Mouse (Mus musculus) hindbrain, embryonic 14.5 days (tissue): ENCODE measurements around the gene Gm10065. TPM values are rescaled to one million over a fixed set of nuclear protein-coding genes. Genes with fewer than 3 reads are reported as not detected.

Experiments
- ATAC-seq: fragments of 200-750 bp; cut with Nextera tagmentation; 2 replicates; pipeline ENCODE4 v1.8.0; 2017; ENCODE audit warnings: moderate number of reproducible peaks, mild to moderate bottlenecking, moderate TSS enrichment, moderate library complexity; ENCODE audit not compliant: low FRiP score
- DNase-seq: peaks from one replicate; pipeline ENCODE4 v3.0.0-alpha.2; 2015; ENCODE audit warnings: low spot score
- H3K27ac ChIP-seq: fragments of 300-500 bp; sonication (generic); 2 replicates; pipeline ENCODE4 v1.5.1; 2014; ENCODE audit warnings: mild to moderate bottlenecking, moderate library complexity
- H3K27me3 ChIP-seq: fragments of 300-500 bp; sonication (generic); 2 replicates; pipeline ENCODE4 v1.6.1; 2014; ENCODE audit warnings: mild to moderate bottlenecking, low read length, mixed read lengths; ENCODE audit not compliant: control insufficient read depth, insufficient read depth
- H3K36me3 ChIP-seq: fragments of 300-500 bp; sonication (generic); replicated peaks from 2 replicates; pipeline ENCODE4 v1.6.1; 2014; ENCODE audit not compliant: control insufficient read depth, insufficient read depth
- H3K4me1 ChIP-seq: fragments of 300-500 bp; sonication (generic); replicated peaks from 2 replicates; pipeline ENCODE4 v1.6.1; 2014; ENCODE audit warnings: antibody characterized with exemption, low read length, mixed read lengths; ENCODE audit not compliant: control insufficient read depth, insufficient read depth
- H3K4me2 ChIP-seq: fragments of 300-500 bp; sonication (generic); replicated peaks from 2 replicates; pipeline ENCODE4 v1.6.1; 2014; ENCODE audit warnings: mild to moderate bottlenecking, moderate library complexity
- H3K4me3 ChIP-seq: fragments of 300-500 bp; sonication (generic); replicated peaks from 2 replicates; pipeline ENCODE4 v1.5.1; 2014; ENCODE audit warnings: mild to moderate bottlenecking, low read length
- H3K9ac ChIP-seq: fragments of 300-500 bp; sonication (generic); 2 replicates; pipeline ENCODE4 v1.6.1; 2014
- H3K9me3 ChIP-seq: fragments of 300-500 bp; sonication (generic); 2 replicates; pipeline ENCODE4 v1.6.1; 2016; ENCODE audit warnings: low read length; ENCODE audit not compliant: control insufficient read depth
- WGBS: fragments of 180-500 bp; shearing (Covaris S2); extraction: QIAGEN DNeasy Blood & Tissue Kit; methylation state at CpG from one replicate; pipeline ENCODE4 v1.1.7; 2014; 5-methylcytosine and 5-hydroxymethylcytosine counted together
- microRNA counts: library from miRNA; unstranded; fragments of <30 nt; microRNA quantifications from one replicate; lab custom pipeline; 2016
- microRNA-seq: library from miRNA; unstranded; fragments of <30 nt; microRNA quantifications from one replicate; pipeline ENCODE4, GENCODE M21; 2016
- polyA plus RNA-seq: library from polyadenylated mRNA; unstranded; fragments of >200 nt; fragmentation: Nextera tagmentation; extraction: Ambion mirVana; gene quantifications from 2 replicates; pipeline ENCODE4 v1.2.1, GENCODE M21; 2014

Gene Gm10065
- polyA plus RNA-seq, 1 experiment from 2014 or later: not detected

DNA sequence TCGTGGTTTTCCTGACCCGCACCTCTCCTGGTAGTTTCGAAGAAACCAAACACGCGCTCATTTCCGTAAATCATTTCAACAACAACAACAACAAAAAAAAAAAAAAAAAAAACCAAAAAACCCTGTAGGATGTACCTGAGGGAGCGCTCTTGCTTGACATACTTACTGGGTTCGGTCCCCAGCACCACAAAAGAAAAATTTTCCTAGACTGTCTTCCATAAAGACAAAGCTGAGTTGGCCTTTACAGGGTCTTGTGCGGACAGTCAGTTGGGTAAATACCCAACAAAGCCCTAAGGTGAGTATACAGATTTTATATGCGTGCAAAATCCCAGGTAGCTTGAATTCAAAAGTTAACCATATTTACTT is 38.1 kb downstream of the Gm10065 start:
- no peak for DNase-seq
- peaks cover 37% of the 10 kb centered on the region for H3K36me3 ChIP-seq

GRCm38 (mm10) chr13:21440503-21441206 is 38.6 kb downstream of the Gm10065 start, which contains the start of gene Pgbd1:
Gene Pgbd1 (minus strand): TSS chr13:21441058.
- peak within 1 kb of the TSS; percentile 69 for H3K27ac ChIP-seq
- under 1% methylated on average over 32 of the region's 32 CpGs for WGBS
- H3K36me3 ChIP-seq: peaks cover 32% of the 10 kb centered on the region
- H3K4me1 ChIP-seq: peaks cover 13% of the 10 kb centered on the region
- peak within 1 kb of the TSS; percentile 43 for H3K4me3 ChIP-seq
- H3K9ac ChIP-seq: peak within 1 kb of the TSS; percentile 71
- no peaks in the 10 kb centered on the region for H3K9me3 ChIP-seq
- DNase-seq: peak; percentile 79
- ATAC-seq: peak; percentile 94
- peak within 1 kb of the TSS; percentile 83 for H3K4me2 ChIP-seq
- H3K27me3 ChIP-seq: no peaks in the 10 kb centered on the region

More for the DNA sequence above, 38.1 kb downstream of the Gm10065 start:
- peak overlapping the region; percentile 69; the same call in 1 of the 2 replicates for H3K27ac ChIP-seq
- peak; percentile 7; the same call in 1 of the 2 replicates for ATAC-seq
- H3K4me3 ChIP-seq: peak overlapping the region; percentile 43
- no peaks in the 10 kb centered on the region for H3K27me3 ChIP-seq
- no peaks in the 10 kb centered on the region for H3K9me3 ChIP-seq
- peaks cover 13% of the 10 kb centered on the region for H3K4me1 ChIP-seq
- peak overlapping the region; percentile 83 for H3K4me2 ChIP-seq
- peak overlapping the region; percentile 71 for H3K9ac ChIP-seq
- 19% methylated on average over 10 of the region's 10 CpGs for WGBS

DNA sequence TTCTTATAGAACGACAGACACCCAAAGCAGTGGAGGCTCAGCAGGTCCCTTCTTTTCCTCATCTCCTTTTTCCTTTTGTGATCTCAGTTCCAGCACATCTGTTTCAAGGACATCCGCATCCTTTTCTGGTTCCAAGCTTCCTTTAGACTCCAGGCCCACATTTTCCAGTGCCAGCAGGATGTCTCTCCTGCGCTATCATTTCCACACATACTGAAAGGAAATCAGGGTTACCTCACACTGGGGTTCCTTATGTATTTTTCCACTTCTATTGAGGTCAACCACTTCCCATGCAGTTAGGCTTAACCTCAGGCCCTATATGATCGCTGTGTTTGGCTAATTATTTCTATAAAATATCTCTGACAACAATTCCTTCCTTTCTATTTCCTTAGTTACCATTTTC is 43.8 kb downstream of the Gm10065 start:
- H3K36me3 ChIP-seq: no peaks in the 10 kb centered on the region
- 90% methylated on average over 4 of the region's 4 CpGs for WGBS
- H3K9me3 ChIP-seq: no peaks in the 10 kb centered on the region
- no peak overlapping the region for H3K9ac ChIP-seq
- H3K4me2 ChIP-seq: no peak overlapping the region
- no peak for DNase-seq
- no peaks in the 10 kb centered on the region for H3K27me3 ChIP-seq
- H3K4me3 ChIP-seq: no peak overlapping the region
- H3K4me1 ChIP-seq: peaks cover 6% of the 10 kb centered on the region; the same call in 1 of the 2 replicates
- no peak for ATAC-seq
- no peak overlapping the region for H3K27ac ChIP-seq

MicroRNA genes within 50 kb of the gene (microRNA counts, 519-probe panel; counts per million panel counts)
- microRNA mmu-miR-1896 (lab: Ali Mortazavi, UCI): not detected

Small RNA genes lying within 50 kb of the gene (microRNA-seq; reads per million reads assigned to microRNA genes)
- gene Mir1896: not detected

Other genes with a start within 250 kb of the Gm10065 start
- not detected in 2 replicates for gene Gpx5, start 186.7 kb downstream of the Gm10065 start, polyA plus RNA-seq
- gene Gpx6, start 167.3 kb downstream of the Gm10065 start, polyA plus RNA-seq: 0.15 TPM in 1 of 2 replicates, not detected in the other
- gene Olfr1367, start 132.5 kb downstream of the Gm10065 start, polyA plus RNA-seq: not detected in 2 replicates
- gene Zscan12, start 116.6 kb downstream of the Gm10065 start, polyA plus RNA-seq: 11.6 and 12.5 TPM in 2 replicates
- 55.8 and 59.7 TPM in 2 replicates for gene Zkscan3, start 76.7 kb downstream of the Gm10065 start, polyA plus RNA-seq
- 3.3 and 3.7 TPM in 2 replicates for gene Pgbd1, start 38.4 kb downstream of the Gm10065 start, polyA plus RNA-seq
- gene Zscan26, start 25.7 kb downstream of the Gm10065 start, polyA plus RNA-seq: 14.1 and 17.4 TPM in 2 replicates
- 3.0 and 3.7 TPM in 2 replicates for gene Nkapl, start 10.9 kb downstream of the Gm10065 start, polyA plus RNA-seq
- gene Zkscan4, start 534 bp downstream of the Gm10065 start, polyA plus RNA-seq: 8.9 and 9.9 TPM in 2 replicates
- 0.25 and 0.42 TPM in 2 replicates for gene AK157302, start 15.8 kb upstream of the Gm10065 start, polyA plus RNA-seq
- 5.4 and 6.6 TPM in 2 replicates for gene Gm11273, start 22.0 kb upstream of the Gm10065 start, polyA plus RNA-seq
- 7.4 and 8.0 TPM in 2 replicates for gene Zkscan8, start 51.7 kb upstream of the Gm10065 start, polyA plus RNA-seq
- 0.08 and 0.21 TPM in 2 replicates for gene Olfr1366, start 63.4 kb upstream of the Gm10065 start, polyA plus RNA-seq
- 0.04 TPM in 1 of 2 replicates, not detected in the other for gene Olfr1535, start 80.5 kb upstream of the Gm10065 start, polyA plus RNA-seq
- not detected in 2 replicates for gene Olfr1364, start 102.3 kb upstream of the Gm10065 start, polyA plus RNA-seq
- not detected in 2 replicates for gene Olfr1362, start 134.6 kb upstream of the Gm10065 start, polyA plus RNA-seq
- gene Olfr11, start 163.1 kb upstream of the Gm10065 start, polyA plus RNA-seq: not detected in 2 replicates
- gene Olfr1361, start 183.9 kb upstream of the Gm10065 start, polyA plus RNA-seq: not detected in 2 replicates
- gene Olfr1360, start 198.0 kb upstream of the Gm10065 start, polyA plus RNA-seq: not detected in 2 replicates
- gene Olfr1359, start 218.7 kb upstream of the Gm10065 start, polyA plus RNA-seq: not detected in 2 replicates
- not detected in 2 replicates for gene Hist1h2bl, start 236.7 kb upstream of the Gm10065 start, polyA plus RNA-seq
- gene Hist1h2ai, start 237.0 kb upstream of the Gm10065 start, polyA plus RNA-seq: 5.4 and 7.5 TPM in 2 replicates
- 2.4 and 3.2 TPM in 2 replicates for gene Hist1h3h, start 238.2 kb upstream of the Gm10065 start, polyA plus RNA-seq
- gene Hist1h2bm, start 242.6 kb upstream of the Gm10065 start, polyA plus RNA-seq: 1.4 TPM in 2 replicates